Mouse (Mus musculus): Measurements from ENCODE around the gene Rad51b. TPM values are rescaled to one million over a fixed set of nuclear protein-coding genes. Genes with fewer than 3 reads are reported as not detected.
A peak's percentile ranks its signal among the peaks of the same experiment; 100 is the strongest.

Rad51b gene
- total RNA-seq, 2 experiments from 2014 or later, result 0.17 TPM; not detected in 1

DNA sequence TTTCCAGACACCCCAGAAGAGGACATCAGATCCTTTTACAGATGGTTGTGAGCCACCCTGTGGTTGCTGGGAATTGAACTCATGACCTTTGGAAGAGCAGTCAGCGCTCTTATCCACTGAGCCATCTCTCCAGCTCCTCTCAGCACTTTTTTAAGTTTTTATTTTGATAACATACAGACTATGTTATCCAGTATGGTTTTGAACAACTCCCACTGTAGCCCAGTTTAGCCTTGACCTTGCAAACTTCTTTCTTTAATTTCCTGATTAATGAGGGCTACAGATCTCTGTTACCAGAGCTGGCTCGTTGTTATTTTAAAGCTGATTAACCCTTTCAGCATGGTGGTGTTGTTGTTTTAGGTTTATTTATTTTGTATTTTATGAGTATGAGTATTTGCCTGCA, 29.2 kb downstream of the Rad51b start:
- no peak for DNase-seq (ENCODE audit: low spot score in 2 of 2)
- intact Hi-C loops (cut with DNase I), result no loop called here

- intact Hi-C loops (cut with DNase I), result no loop called here
- no peak for DNase-seq (ENCODE audit: low spot score in 2 of 2)
These were observed 29.7 kb downstream of the Rad51b start for GRCm38 (mm10) chr12:79326745-79327144.

DNA sequence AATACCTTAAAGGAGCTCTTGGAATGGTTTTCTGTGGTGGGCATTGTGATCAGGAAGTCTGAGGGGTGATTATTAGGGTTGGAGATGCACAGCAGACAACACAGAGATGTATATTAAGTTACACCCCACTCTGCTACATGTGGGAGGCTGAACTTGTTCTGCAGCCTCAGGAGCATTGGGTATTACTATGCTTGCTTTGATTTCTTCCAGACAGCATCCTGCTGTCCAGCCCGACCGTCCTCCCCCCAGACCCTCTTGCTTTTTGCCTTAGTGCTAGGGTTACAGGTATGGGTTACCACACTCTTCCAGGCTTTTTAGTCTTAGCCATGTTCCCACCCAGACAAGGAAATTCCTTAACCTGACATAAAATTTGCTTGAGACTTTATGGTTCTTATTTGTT, 30.8 kb downstream of the Rad51b start:
- intact Hi-C loops (cut with DNase I), result no loop called here
- no peak for DNase-seq (ENCODE audit: low spot score in 2 of 2)

DNA sequence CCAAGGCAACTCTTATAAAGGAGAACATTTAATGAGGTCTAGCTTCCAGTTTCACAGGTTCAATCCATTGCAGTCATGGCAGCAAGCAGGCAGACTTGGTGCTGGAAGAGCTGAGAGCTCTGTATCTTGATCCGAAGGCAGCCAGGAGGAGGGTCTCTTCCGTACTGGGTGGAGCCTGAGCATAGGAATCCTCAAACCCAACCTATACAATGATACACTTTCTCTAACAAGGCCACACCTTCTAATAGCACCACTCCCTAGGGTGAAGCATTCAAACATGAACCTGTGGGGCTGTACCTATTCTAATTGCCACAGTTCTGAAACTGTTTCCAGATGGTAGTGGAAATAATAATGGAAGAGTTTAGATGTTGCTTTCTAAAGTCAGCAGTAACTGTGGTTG, 33.5 kb downstream of the Rad51b start:
- no peak for DNase-seq (ENCODE audit: low spot score in 2 of 2)
- intact Hi-C loops (cut with DNase I), result no loop called here

GRCm38 (mm10) chr12:79331722-79332121, 34.6 kb downstream of the Rad51b start:
- DNase-seq (ENCODE audit: low spot score in 2 of 2), result no peak
- intact Hi-C loops (cut with DNase I), result no loop called here

GRCm38 (mm10) chr12:79338791-79339190, 41.7 kb downstream of the Rad51b start:
- no peak for DNase-seq (ENCODE audit: low spot score in 2 of 2)
- intact Hi-C loops (cut with DNase I), result no loop called here

- intact Hi-C loops (cut with DNase I), result no loop called here
- no peak for DNase-seq (ENCODE audit: low spot score in 2 of 2)
These were observed 43.4 kb downstream of the Rad51b start for GRCm38 (mm10) chr12:79340513-79340912.

GRCm38 (mm10) chr12:79341291-79341845, 44.3 kb downstream of the Rad51b start:
- no peak for DNase-seq (ENCODE audit: low spot score in 2 of 2)
- intact Hi-C loops (cut with DNase I), result no loop called here

DNA sequence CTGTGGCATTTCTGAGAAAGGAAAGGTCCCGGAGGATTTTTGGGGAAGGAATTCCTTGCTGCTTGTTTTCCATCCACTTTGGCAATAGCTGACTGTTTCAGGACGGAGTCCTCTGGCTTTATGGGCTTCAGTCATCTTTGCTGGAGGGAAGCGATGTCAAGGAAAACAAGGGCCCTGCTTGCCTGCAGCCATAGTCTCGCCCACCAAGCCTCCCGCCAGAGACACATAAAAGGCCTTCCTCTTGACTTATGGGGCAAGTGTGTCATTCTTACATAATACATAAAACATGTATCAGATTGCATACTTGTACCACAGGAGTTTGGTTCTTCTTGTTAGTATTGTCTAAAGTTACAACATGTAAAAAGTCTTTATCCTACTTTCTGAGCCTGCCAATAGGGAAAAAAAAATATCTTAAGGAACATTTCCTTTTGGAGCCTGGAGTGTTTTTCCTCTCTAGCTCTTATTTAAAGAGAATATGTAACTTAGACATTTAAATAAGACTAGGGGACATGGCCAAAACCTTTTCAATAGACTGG, 49.2 kb downstream of the Rad51b start:
- intact Hi-C loops (cut with DNase I), result no loop called here
- DNase-seq (ENCODE audit: low spot score in 2 of 2), result no peak

DNA sequence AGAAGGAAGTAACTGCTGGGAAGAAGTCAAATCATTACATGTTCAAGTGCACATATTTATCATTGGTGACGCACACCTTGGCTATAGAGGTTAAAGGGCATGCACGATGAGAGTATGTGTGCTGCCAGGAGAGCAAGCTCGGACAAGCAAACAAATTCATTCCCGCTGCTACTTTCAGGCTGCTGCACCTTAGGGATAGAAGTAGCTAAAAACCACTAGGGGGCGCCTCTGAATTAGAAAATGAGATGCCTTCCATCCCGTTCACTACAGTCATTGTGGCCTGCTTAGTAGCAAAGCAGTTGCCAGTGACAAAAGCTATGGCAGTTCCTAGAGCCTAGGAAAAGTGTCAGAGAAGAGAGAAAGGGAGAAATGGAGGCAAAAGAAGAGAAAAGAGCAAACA, 50.6 kb downstream of the Rad51b start:
- peak; percentile 75 to 82 for DNase-seq (ENCODE audit: low spot score in 2 of 2)
- intact Hi-C loops (cut with DNase I), result no loop called here

DNA sequence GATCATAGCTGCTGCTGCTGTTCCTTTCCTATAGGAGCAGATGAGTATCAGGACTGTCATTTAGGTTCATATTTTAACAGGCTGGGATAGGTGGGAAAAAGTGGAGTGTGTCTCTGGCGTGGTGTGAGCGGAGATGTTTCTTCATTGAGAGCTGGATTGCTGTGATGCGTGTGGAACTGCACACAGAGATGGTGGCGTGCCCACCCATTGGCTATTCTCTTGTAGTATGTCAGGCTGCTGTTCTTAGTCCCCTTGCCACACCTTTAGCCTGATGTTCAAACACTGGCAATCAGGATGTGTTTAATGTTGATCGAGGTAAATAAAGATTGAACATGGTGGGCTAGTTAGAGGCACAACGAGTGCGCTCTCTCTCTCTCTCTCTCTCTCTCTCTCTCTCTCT, 54.4 kb downstream of the Rad51b start:
- no peak for DNase-seq (ENCODE audit: low spot score in 2 of 2)
- intact Hi-C loops (cut with DNase I), result no loop called here

GRCm38 (mm10) chr12:79352086-79352741, 55.1 kb downstream of the Rad51b start:
- intact Hi-C loops (cut with DNase I), result no loop called here
- peak; percentile 11 to 45 for DNase-seq (ENCODE audit: low spot score in 2 of 2)

- intact Hi-C loops (cut with DNase I), result no loop called here
These were observed 55.6 kb downstream of the Rad51b start for GRCm38 (mm10) chr12:79352742-79353114.

GRCm38 (mm10) chr12:79353356-79353755, 56.3 kb downstream of the Rad51b start:
- DNase-seq (ENCODE audit: low spot score in 2 of 2), result no peak
- intact Hi-C loops (cut with DNase I), result no loop called here

More at GRCm38 (mm10) chr12:79352742-79353114, 55.6 kb downstream of the Rad51b start:
- no peak for DNase-seq (ENCODE audit: low spot score in 2 of 2)

GRCm38 (mm10) chr12:79354621-79355020, 57.5 kb downstream of the Rad51b start:
- intact Hi-C loops (cut with DNase I), result no loop called here

DNA sequence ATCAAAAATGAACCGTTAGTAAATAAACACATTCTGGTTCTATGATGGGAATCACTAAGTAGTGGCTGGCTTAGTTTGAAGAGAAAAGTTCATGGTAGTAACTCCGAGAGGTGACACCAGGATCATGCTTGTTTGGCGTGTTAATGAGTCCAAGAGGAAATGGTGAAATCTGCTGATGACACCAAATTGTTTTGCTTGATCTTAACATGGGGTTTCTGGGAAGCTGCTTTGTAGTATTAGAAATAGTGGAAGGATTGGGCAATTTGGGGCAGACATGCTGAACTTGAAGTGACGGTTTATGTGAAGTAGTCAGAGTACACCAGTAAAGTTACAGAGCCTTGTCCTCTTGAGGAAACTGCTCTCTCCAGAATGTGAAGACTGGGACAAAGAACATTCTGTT, 59.1 kb downstream of the Rad51b start:
- intact Hi-C loops (cut with DNase I), result no loop called here
- DNase-seq (ENCODE audit: low spot score in 2 of 2), result no peak

More at GRCm38 (mm10) chr12:79354621-79355020, 57.5 kb downstream of the Rad51b start:
- no peak for DNase-seq (ENCODE audit: low spot score in 2 of 2)

- no peak for DNase-seq (ENCODE audit: low spot score in 2 of 2)
- intact Hi-C loops (cut with DNase I), result loop anchor here (2.0 kb wide), 1 partner anchor 783 kb away; no protein-coding TSS in a partner anchor
These were observed 60.5 kb downstream of the Rad51b start for GRCm38 (mm10) chr12:79357631-79358030.

- peak; percentile 54 to 73 for DNase-seq (ENCODE audit: low spot score in 2 of 2)
- intact Hi-C loops (cut with DNase I), result loop anchor here (2.0 kb wide), 1 partner anchor 782 kb away; no protein-coding TSS in a partner anchor
These were observed 61.6 kb downstream of the Rad51b start for GRCm38 (mm10) chr12:79358613-79359218.

DNA sequence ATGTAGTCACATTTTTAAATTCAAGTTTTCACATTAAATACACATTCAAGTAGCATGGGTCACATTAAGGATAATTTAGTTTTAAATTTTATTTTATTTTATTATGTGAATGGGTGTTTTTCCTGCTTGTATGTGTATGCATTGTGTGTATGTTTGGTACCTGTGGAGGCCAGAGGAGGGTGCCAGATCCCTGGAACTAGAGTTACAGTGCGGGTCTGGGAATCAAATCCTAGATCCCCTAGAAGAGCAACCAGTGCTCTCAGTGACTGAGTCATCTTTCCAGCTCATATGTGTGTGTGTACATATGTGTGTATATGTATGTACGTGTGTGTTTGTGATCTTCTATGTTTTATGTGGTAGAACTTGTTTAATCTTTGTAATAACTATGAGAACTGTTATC, 62.3 kb downstream of the Rad51b start:
- intact Hi-C loops (cut with DNase I), result loop anchor here (2.0 kb wide), 1 partner anchor 781 kb away; no protein-coding TSS in a partner anchor
- no peak for DNase-seq (ENCODE audit: low spot score in 2 of 2)

GRCm38 (mm10) chr12:79362219-79362618, 65.1 kb downstream of the Rad51b start:
- intact Hi-C loops (cut with DNase I), result no loop called here
- DNase-seq (ENCODE audit: low spot score in 2 of 2), result no peak

GRCm38 (mm10) chr12:79364284-79364683, 67.2 kb downstream of the Rad51b start:
- DNase-seq (ENCODE audit: low spot score in 2 of 2), result no peak
- intact Hi-C loops (cut with DNase I), result no loop called here
